Mouse (Mus musculus) urinary bladder, postnatal 10 days (tissue): Measurements from ENCODE around the gene Apc2.

Experiments used
- DNase-seq: peaks from one replicate; pipeline ENCODE4 v3.0.0; 2022; ENCODE audit warnings: low spot score

The Apc2 gene

GRCm38 (mm10) chr10:80262776-80263365, 32.9 kb upstream of the Apc2 start:
- no peak for DNase-seq

GRCm38 (mm10) chr10:80264341-80265148, 31.2 kb upstream of the Apc2 start:
- peak; percentile 96 for DNase-seq

GRCm38 (mm10) chr10:80265149-80265486, 30.7 kb upstream of the Apc2 start:
- DNase-seq: no peak

GRCm38 (mm10) chr10:80270099-80270498, 25.7 kb upstream of the Apc2 start:
- DNase-seq: no peak

GRCm38 (mm10) chr10:80270734-80271181, 25.0 kb upstream of the Apc2 start:
- DNase-seq: no peak

GRCm38 (mm10) chr10:80271186-80271843, 24.5 kb upstream of the Apc2 start:
- DNase-seq: no peak

GRCm38 (mm10) chr10:80271870-80272585, 23.7 kb upstream of the Apc2 start:
- DNase-seq: no peak

GRCm38 (mm10) chr10:80273847-80274246, 21.9 kb upstream of the Apc2 start:
- DNase-seq: no peak

GRCm38 (mm10) chr10:80276238-80276637, 19.5 kb upstream of the Apc2 start:
- DNase-seq: no peak

- DNase-seq: no peak
Observed at GRCm38 (mm10) chr10:80278390-80278789, 17.4 kb upstream of the Apc2 start.

GRCm38 (mm10) chr10:80279273-80279672, 16.5 kb upstream of the Apc2 start:
- DNase-seq: no peak

- DNase-seq: no peak
Observed at GRCm38 (mm10) chr10:80281304-80281703, 14.5 kb upstream of the Apc2 start.

- no peak for DNase-seq
Observed at GRCm38 (mm10) chr10:80281921-80282371, 13.8 kb upstream of the Apc2 start.

GRCm38 (mm10) chr10:80282481-80283441, 13.0 kb upstream of the Apc2 start:
- no peak for DNase-seq

- DNase-seq: no peak
Observed at GRCm38 (mm10) chr10:80285222-80286070, 10.3 kb upstream of the Apc2 start.

- no peak for DNase-seq
Observed at GRCm38 (mm10) chr10:80288097-80288496, 7.7 kb upstream of the Apc2 start.

GRCm38 (mm10) chr10:80288657-80289056, 7.1 kb upstream of the Apc2 start:
- no peak for DNase-seq

- DNase-seq: peak; percentile 71
Observed at GRCm38 (mm10) chr10:80292251-80293146, 3.3 kb upstream of the Apc2 start, which contains the start of gene Rps15. TSS of gene Rps15 (plus strand) at chr10:80292453.

- no peak for DNase-seq
Observed at GRCm38 (mm10) chr10:80293325-80293724, 2.5 kb upstream of the Apc2 start.
